Mouse (Mus musculus) hindbrain, postnatal 0 days (tissue): Measurements from ENCODE around the gene Dmd. TPM values are rescaled to one million over a fixed set of nuclear protein-coding genes. Genes with fewer than 3 reads are reported as not detected.

Experiments
- ATAC-seq: fragments of 200-750 bp; cut with Nextera tagmentation; 2 replicates; pipeline ENCODE4 v1.8.0; 2017; ENCODE audit warnings: mild to moderate bottlenecking, moderate TSS enrichment, moderate library complexity
- DNase-seq: peaks from one replicate; pipeline ENCODE4 v3.0.0-alpha.2; 2015; ENCODE audit warnings: low spot score
- H3K27ac ChIP-seq: fragments of 300-500 bp; sonication (generic); 2 replicates; pipeline ENCODE4 v1.5.1; 2014; ENCODE audit warnings: mild to moderate bottlenecking
- H3K27me3 ChIP-seq: fragments of 300-500 bp; sonication (generic); 2 replicates; pipeline ENCODE4 v1.6.1; 2014; ENCODE audit warnings: low read length, mixed read lengths; ENCODE audit not compliant: insufficient read depth
- H3K36me3 ChIP-seq: fragments of 300-500 bp; sonication (generic); 2 replicates; pipeline ENCODE4 v1.6.1; 2014; ENCODE audit warnings: low read length, mixed read lengths; ENCODE audit not compliant: insufficient read depth
- H3K4me1 ChIP-seq: fragments of 300-500 bp; sonication (generic); 2 replicates; pipeline ENCODE4 v1.6.1; 2014; ENCODE audit warnings: antibody characterized with exemption, low read length, mixed read lengths; ENCODE audit not compliant: insufficient read depth
- H3K4me2 ChIP-seq: fragments of 300-500 bp; sonication (generic); 2 replicates; pipeline ENCODE4 v1.6.1; 2014; ENCODE audit warnings: low read depth, mild to moderate bottlenecking, low read length, moderate library complexity, mixed read lengths
- H3K4me3 ChIP-seq: fragments of 300-500 bp; sonication (generic); 2 replicates; pipeline ENCODE4 v1.5.1; 2014; ENCODE audit warnings: low read length
- H3K9ac ChIP-seq: fragments of 300-500 bp; sonication (generic); replicated peaks from 2 replicates; pipeline ENCODE4 v1.6.1; 2014; ENCODE audit warnings: mild to moderate bottlenecking, low read length, moderate library complexity, mixed read lengths
- H3K9me3 ChIP-seq: fragments of 300-500 bp; sonication (generic); 2 replicates; pipeline ENCODE4 v1.6.1; 2016; ENCODE audit warnings: low read length, mixed read lengths
- CTCF ChIP-seq: IDR thresholded peaks from 2 replicates; pipeline ENCODE4 v1.5.1; 2016; ENCODE audit warnings: antibody characterized with exemption, control low read depth, low read depth
- WGBS: fragments of 180-500 bp; shearing (Covaris S2); extraction: QIAGEN DNeasy Blood & Tissue Kit; methylation state at CpG from one replicate; pipeline ENCODE4 v1.1.7; 2014; 5-methylcytosine and 5-hydroxymethylcytosine counted together
- polyA plus RNA-seq: library from polyadenylated mRNA; unstranded; fragments of >200 nt; fragmentation: Nextera tagmentation; extraction: Ambion mirVana; gene quantifications from 2 replicates; pipeline ENCODE4 v1.2.1, GENCODE M21; 2015
- total RNA-seq: library from RNA; depleted of rRNA; stranded (reverse); fragments of >200 nt; gene quantifications from 2 replicates; pipeline ENCODE4 v1.2.3, GENCODE M21; 2014

Dmd gene
- total and polyA plus RNA-seq, 2 experiments from 2014 or later: 22.8 to 73.6 TPM

DNA sequence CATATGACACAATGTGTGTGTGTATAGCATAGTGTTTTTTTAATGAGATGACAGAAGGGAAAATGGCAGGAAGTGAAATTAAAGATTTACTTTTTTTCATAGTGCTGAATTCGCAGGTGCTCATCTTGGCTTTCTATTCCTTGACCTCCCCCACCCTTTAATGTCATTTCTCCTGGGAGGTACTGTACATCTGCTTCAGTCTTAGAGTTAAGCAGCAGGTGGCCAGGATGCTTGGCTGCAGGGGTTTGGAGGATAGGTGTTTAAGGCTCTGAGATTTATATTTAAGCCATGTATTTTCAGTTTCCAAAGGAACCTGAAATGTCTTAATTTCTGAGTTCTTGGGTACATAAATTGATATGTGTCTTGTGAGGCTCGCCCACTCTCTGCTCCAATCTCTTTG is 2130.5 kb downstream of the Dmd start:
- no peak for TF ChIP-seq CTCF
- no peaks in the 10 kb centered on the region for H3K36me3 ChIP-seq
- no peaks in the 10 kb centered on the region for H3K4me1 ChIP-seq
- H3K4me3 ChIP-seq: no peak overlapping the region
- no peaks in the 10 kb centered on the region for H3K27me3 ChIP-seq
- 51% methylated on average over 2 of the region's 2 CpGs for WGBS
- H3K9me3 ChIP-seq: no peaks in the 10 kb centered on the region
- DNase-seq: no peak
- no peak overlapping the region for H3K9ac ChIP-seq
- ATAC-seq: no peak
- no peak overlapping the region for H3K4me2 ChIP-seq
- H3K27ac ChIP-seq: no peak overlapping the region

DNA sequence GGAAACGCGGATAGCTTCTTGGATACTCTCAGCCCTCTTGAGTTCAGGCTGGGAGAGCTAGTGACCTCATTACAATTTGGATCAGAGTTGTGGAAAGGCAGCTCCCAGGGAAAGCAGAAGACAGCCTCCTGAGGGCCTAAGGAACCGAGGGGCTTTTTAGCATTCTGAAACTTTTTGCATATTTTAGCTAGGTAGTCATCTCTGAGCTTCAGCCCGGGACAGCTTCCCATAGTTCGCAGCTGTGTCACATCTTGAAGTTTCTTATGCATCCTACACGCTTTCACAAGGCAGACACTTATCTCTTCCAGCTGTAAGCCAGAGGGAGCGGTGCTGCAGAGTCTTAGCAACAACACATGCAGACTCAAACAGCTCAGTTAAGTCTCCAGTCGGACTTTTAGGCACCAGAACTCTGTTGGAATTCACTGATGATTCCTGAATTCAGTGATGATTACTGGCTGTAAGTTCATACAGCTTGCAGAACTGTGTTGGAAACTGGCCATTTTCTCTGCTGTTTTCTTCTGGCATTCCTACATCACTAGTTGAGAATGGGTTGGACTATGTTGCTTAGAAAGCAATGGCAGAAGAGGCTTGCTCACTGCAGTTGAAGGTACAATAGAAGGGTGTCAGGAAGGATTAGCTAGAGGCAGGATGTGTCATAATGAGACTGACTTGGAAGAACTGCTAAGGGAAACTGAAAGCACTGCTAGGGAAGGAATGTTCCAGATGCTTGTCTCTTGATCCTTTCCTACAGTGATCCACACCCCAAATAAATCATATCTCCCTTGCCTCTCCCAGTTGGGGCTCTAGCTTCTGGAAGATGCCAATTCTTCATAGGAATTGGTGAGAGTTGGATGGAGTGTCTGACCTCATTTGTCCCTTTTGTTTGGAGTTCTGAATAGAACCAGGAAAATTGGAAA is 2135.8 kb downstream of the Dmd start:
- WGBS: 56% methylated on average over 8 of the region's 8 CpGs
- Histone ChIP-seq H3K27ac (peak overlapping the region; percentile 41; the same call in 1 of the 2 replicates), H3K4me1 (no peaks in the 10 kb centered on the region), H3K4me3 (no peak overlapping the region), H3K36me3 (no peaks in the 10 kb centered on the region), H3K27me3 (no peaks in the 10 kb centered on the region), H3K9me3 (no peaks in the 10 kb centered on the region), H3K4me2 (no peak overlapping the region), H3K9ac (no peak overlapping the region)
- DNase-seq (peak; percentile 1), ATAC-seq (no peak)
- no peak for TF ChIP-seq CTCF

DNA sequence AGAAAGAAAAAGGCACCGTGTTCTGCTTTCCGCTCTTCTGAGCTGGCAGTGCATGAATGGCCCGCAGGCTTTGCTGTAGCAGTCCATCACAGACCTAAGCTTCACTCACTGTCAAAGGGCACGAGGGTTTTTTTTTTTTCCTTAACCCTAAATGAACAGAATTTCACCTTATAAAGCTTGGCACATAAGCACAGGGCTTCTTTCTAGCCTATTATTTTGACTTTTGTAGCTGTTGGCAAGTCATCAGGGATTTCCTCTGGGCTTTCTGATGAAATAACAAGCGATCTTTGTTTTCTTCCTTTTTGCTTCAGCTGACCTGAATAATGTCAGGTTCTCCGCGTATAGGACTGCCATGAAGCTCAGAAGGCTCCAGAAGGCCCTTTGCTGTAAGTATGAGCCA is 2140.8 kb downstream of the Dmd start:
- ATAC-seq: no peak
- 49% methylated on average over 7 of the region's 7 CpGs for WGBS

DNA sequence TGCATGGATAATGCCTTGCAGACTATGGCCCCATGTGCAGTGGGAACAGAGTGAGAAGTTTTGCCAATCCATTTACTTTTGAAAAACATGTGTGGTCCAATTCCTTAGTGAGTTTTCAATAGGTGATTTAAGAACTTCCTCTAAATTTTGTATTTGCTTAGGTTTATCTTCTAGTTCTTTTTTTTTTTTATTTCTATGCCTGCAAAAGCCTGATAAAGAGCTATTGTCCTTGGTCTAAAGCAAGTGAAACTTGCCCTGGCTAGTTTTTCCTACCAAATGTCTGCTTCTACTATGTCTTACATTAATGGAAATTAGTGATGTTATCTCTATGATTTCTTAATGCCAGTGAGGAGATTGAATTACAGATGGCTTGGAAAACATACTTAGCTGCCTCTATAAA is 2144.7 kb downstream of the Dmd start:
- Histone ChIP-seq H3K9me3 (no peaks in the 10 kb centered on the region), H3K9ac (no peak overlapping the region), H3K4me2 (no peak overlapping the region), H3K4me1 (no peaks in the 10 kb centered on the region), H3K36me3 (no peaks in the 10 kb centered on the region), H3K4me3 (no peak overlapping the region), H3K27me3 (no peaks in the 10 kb centered on the region), H3K27ac (no peak overlapping the region)
- TF ChIP-seq CTCF: no peak
- ATAC-seq (no peak), DNase-seq (no peak)

More for the DNA sequence above, 2140.8 kb downstream of the Dmd start:
- no peaks in the 10 kb centered on the region for H3K4me1 ChIP-seq
- TF ChIP-seq CTCF: no peak
- H3K9ac ChIP-seq: no peak overlapping the region
- H3K4me2 ChIP-seq: no peak overlapping the region
- H3K27ac ChIP-seq: peak overlapping the region; percentile 11; the same call in 1 of the 2 replicates
- no peak overlapping the region for H3K4me3 ChIP-seq
- no peaks in the 10 kb centered on the region for H3K36me3 ChIP-seq
- peak; percentile 18 for DNase-seq
- no peaks in the 10 kb centered on the region for H3K27me3 ChIP-seq
- no peaks in the 10 kb centered on the region for H3K9me3 ChIP-seq

DNA sequence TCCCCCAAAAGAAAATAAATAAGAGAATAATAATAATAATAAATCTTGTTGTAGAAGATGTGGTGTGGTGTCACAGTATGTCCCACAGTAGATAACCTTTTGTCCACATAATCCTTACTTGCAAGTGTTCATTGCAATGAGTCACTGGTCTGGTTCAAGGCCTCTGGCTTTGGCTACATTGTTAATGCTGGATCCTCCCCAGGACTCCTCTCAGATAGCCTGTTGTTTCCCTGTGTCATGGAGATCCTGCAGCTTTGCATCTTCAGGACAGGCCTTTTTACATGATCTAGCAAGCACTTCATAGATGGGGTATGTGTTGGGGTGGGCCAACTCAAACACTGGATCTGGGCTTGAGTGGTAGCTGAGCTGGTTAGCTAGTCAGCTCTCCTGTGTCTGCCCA is 2150.0 kb downstream of the Dmd start:
- TF ChIP-seq CTCF: no peak
- no peak overlapping the region for H3K4me3 ChIP-seq
- H3K9me3 ChIP-seq: no peaks in the 10 kb centered on the region
- H3K4me1 ChIP-seq: no peaks in the 10 kb centered on the region
- ATAC-seq (no peak), DNase-seq (no peak)
- no peak overlapping the region for H3K4me2 ChIP-seq
- H3K27ac ChIP-seq: no peak overlapping the region
- H3K36me3 ChIP-seq: no peaks in the 10 kb centered on the region
- H3K27me3 ChIP-seq: no peaks in the 10 kb centered on the region
- no peak overlapping the region for H3K9ac ChIP-seq

DNA sequence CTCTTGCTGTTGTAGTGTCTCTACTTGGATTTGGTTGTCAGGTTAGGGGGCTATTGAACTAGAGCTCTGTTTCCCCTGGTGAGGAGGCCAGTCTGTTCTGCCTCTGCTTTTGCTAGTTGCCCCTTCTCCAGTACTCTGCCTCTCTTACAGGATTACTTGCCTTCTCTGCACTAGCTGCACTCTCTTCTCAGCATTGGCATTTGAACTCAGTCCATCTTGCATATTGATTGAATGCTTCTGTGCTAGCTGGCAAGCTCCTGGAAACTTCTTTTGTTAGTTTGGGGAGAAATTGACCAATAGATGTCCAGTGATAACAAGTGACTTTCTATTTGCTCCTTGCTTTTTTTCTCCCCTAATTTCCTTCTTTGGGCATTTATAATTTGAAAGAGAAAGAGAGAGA is 2163.7 kb downstream of the Dmd start:
- no peaks in the 10 kb centered on the region for H3K27me3 ChIP-seq
- H3K4me1 ChIP-seq: no peaks in the 10 kb centered on the region
- H3K36me3 ChIP-seq: no peaks in the 10 kb centered on the region
- ATAC-seq (peak; percentile 53; the same call in 1 of the 2 replicates), DNase-seq (peak; percentile 21)
- no peak overlapping the region; the same call in 1 of the 2 replicates for H3K27ac ChIP-seq
- no peak overlapping the region for H3K9ac ChIP-seq
- no peaks in the 10 kb centered on the region for H3K9me3 ChIP-seq
- no peak overlapping the region for H3K4me3 ChIP-seq
- H3K4me2 ChIP-seq: no peak overlapping the region
- no peak for TF ChIP-seq CTCF

DNA sequence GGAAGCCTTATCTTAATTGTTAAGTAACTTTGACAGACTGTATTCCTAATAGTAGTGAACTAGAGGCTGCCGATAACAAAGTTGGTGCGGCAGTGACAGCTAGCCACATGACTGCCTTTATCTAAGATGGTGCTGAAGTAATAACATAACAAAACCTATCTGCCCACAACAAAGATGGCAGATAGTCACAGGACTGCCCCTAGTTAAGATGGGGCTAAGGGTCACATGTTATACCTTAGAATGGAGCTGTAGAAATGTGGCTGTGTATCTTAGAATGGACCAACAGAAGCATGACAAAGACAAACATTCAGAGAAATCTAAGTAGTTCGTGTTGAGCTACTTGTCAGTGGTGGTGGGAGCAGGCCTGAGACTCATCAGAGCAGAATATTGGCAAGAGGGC is 2184.0 kb downstream of the Dmd start:
- Histone ChIP-seq H3K9me3 (no peaks in the 10 kb centered on the region), H3K27ac (no peak overlapping the region), H3K4me2 (no peak overlapping the region), H3K9ac (no peak overlapping the region), H3K4me3 (no peak overlapping the region), H3K4me1 (no peaks in the 10 kb centered on the region), H3K36me3 (no peaks in the 10 kb centered on the region), H3K27me3 (no peaks in the 10 kb centered on the region)
- DNase-seq (no peak), ATAC-seq (no peak)
- WGBS: 83% methylated on average over 3 of the region's 3 CpGs
- TF ChIP-seq CTCF: no peak
